Mouse (Mus musculus): ENCODE data around the gene Gm20388. TPM values are rescaled to one million over a fixed set of nuclear protein-coding genes. Genes with fewer than 3 reads are reported as not detected.

Gene Gm20388
- total RNA-seq, 2 experiments from 2014 or later: 1.3 to 8.5 TPM

DNA sequence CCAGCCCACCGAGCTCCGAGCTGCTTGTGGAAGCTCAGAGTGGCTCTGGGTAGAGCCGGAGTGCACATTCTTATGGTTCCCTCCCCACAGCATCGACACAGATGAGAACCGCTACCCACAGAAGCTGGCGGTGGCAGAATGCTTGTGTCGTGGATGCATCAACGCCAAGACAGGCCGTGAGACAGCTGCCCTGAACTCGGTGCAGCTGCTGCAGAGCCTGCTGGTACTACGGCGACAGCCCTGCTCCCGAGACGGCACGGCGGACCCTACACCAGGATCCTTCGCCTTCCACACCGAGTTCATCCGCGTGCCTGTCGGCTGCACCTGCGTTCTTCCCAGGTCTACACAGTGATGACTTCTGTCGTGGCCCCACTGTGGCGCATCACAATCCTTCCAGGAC is 2512.6 kb downstream of the Gm20388 start:
- peak in 1 of 2 experiments; percentile 15 for DNase-seq (ENCODE audit: low spot score in 2 of 2)

DNA sequence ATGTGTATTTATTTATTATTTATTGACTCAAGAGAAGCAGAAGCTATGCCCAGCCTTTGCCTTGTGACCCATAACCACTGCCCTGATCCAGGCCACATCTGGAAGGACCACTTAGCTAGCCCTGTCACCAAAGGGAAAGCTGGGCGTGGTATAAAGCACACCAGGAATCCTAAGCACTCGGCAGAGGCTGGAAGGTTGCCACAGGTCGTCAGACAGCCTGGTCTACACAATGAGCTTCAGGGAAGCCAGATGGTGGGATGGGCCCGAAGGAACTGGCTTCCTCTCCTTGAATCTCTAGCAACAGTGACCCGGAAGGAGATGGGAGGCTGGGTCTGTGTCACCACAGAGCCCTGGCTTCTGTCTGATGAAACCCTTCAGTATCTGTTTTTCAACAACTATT is 2513.0 kb downstream of the Gm20388 start:
- DNase-seq (ENCODE audit: low spot score in 2 of 2): peak in 1 of 2 experiments; percentile 21

DNA sequence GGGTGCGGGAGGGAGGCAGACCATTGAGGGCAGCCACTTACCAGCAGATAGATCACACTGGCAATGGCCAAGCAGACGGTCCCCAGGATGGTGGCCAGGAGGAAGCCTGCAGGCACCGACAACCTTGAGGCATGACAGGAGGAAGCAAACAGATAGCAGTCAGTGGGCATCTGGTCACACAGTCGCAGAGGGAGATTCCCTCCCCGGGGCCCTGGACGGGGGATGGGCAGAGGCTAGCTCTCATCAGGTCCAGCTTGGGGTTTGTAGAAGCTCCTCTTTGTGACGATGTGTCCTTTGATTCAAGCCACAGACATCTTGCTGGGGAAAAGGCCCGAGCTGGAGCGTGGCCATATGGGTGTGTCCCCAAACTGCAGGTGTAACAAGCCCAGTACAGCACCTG is 2515.5 kb downstream of the Gm20388 start:
- DNase-seq (ENCODE audit: low spot score in 2 of 2): no peak

DNA sequence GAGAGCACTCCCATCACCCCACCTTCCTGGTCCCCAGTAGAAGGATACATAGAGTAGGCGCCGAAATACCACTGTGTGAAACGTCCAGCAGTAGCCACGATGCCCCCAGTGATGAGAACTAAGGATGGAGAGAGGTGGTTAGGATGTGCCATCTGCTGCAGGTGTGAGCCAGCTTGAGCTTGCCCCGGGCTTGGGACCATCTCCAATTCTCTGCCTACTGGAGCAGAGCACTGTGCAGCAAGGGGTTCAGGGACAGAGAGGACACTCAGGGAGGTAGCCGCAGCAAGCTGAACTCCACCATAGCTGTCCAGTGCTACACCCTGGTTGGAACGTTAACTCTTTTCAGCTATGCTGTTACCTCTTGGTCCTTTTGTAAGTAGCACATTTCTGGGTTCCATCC is 2517.0 kb downstream of the Gm20388 start:
- DNase-seq (ENCODE audit: low spot score in 2 of 2): no peak

DNA sequence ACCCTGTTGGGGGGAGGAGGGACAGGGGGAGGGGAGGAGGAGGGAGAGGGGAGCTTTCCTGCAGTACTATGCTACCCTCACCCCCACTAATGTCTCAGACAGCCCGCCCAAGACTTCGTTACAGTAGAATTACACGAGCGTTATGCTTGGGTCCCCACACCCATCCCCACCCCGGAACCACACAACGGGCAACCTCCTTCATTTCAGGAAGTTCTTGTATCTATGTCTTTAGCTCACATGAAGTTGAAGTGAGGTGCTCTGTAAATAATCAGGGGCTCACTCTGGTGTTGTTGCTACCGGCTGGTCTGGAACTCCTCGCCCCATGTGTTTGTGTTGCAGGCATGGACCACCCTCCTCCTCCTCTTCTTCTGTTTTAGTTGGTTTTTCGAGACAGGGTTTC is 2517.5 kb downstream of the Gm20388 start:
- DNase-seq (ENCODE audit: low spot score in 2 of 2): no peak

DNA sequence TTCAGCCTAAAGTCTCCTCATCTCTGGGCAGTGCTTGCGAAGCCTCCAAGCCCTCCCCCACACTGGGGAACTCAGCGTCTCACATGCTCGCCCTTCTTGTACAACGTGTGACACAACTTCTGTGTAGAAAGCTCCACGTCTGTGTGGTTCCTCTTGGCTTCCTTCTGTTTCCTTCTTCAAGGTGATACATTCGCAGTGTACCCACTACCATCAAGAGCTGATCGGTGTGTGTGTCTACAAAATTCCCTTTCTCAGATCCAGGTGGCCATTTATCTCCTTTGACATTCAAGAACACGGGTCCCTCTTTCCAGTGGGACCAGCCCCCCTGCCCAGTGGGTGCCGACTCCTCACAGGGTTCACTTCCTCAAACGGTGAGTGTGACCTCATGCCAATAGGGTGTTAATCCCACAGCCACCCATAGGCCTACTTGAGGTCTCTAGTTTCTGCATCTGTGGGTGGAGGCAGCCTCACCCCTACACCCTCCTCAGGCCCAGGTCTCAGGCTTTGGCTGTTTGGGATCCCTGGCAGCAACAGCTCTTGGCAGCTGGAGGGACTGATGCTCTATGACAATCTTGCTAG is 2519.5 kb downstream of the Gm20388 start:
- no peak for DNase-seq (ENCODE audit: low spot score in 2 of 2)

DNA sequence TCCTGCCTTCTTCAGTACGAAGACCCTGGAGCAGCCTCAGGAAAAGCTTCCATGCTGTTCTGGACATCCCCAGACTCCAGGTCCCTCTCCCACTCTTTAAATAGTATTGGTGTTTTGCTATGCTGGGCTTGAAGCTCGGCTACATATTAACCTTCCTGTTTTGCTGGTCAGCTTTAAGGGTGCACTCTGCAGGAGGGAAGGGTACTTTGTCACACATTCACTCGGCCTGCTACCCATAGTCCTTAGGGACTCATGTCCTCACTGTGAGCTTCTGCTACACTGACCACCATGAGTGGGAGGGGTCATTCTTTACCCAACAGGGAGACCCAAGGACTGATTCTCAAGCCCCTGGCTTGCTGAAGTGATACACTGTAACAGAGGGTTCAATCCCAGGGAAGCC is 2520.0 kb downstream of the Gm20388 start:
- no peak for DNase-seq (ENCODE audit: low spot score in 2 of 2)

DNA sequence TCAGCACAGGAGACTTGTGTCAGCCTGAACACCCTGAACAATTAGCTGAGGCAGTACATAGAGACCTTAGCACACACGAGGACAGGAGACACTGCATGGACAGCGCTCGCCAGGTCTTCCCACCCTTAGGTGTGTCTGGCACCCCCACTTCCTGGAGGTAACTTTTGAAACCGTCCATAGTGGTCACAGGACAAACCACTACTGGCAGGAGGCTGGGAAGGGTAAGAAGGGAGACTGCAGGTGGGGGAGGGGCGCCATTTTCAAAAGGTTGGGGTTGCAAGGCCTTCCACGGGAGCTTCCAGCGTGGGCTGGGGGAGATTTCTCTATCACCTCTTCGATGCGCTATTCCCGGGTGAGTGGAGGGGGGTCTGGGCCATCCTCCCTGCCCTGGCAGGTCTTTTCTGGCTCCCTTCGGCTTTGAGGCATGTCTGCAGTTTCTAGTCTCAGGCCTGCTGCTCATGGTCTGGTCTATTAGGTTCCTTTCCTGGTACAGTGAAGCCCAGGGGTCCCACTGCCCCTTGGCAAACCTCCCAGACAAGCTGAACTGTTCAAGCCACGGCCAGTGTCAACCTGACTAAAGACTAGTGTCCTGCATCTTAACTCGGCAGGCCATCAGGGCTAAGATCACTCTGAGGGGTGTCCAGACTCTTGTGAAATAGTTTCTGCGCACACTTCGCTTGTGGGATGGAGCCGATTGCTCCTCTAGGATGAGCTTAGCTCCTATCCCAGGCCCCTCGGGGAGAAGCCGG is 2521.2 kb downstream of the Gm20388 start:
- no peak for DNase-seq (ENCODE audit: low spot score in 2 of 2)

DNA sequence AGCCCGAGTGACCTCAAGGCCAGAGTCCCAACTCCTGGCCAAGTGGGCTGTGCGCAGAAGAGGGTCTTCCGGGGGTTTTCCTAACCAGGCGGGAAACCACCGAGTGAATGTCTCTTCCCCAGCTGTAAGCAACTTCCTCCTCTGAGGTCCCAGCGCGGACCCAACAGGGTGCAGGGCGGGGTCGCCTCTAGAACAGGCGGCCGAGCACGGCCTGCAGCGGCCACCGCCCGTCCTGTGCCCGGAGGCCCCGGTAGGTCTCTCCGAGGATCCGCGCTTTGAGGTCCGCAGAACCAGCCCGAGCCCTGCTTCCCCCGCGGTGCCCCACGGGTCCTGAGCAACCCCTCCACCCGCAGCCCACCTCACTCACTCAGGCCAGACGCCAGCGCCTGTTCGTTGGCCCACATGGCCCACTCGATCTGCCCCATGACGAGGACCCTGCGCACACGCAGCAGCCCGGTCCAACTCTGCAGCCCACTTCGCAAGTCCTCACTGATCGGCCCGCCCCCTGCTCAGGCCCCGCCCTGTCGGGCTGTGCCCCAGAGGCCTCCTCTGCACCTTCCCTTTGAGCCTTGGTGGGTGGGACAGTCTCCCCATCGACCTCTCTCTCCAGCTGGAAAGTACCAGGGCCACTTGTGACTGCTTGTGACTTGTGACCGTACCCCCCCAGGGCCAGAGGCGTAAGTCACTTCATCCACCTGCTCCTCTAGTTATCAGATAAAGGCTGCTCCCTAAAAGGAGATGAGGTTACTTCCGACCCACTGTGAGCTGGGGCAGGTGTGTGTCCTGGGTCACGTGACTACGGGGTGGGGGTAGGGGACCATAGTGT is 2522.0 kb downstream of the Gm20388 start, which contains the start of gene Cyba:
Gene Cyba, minus strand, starts transcription at position 488 of the 826 bp plus-strand sequence.
- DNase-seq (ENCODE audit: low spot score in 2 of 2): peak; percentile 48 to 67

DNA sequence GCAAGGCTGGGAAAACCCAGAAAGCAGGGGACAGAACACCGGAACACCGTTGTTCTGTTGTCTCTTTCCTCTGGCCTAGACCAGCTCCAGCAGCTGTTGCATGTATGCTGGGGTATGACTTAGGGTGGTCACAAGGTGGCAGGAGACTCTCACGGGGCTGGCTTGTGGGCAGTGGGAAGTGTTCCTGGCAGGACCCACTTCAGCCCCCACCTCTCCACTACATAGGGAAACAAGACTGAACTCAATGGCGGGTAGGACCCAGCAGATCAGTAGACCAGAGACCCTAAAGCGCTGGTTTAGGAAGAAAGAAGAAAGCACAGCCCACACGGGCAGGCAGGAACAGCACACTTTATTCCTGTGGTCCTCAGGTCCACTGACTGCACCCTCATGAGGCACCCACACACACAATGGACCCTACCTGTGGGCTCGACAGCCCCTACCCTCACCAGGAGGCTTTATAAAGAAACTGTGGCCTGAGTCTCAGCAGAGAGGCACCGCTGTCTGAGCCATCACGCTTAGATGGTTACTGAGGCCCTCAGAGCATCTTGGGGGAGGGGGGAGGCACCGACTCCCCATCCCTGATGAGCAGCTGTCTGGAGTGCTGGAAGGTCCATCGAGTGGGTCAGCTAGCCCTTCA is 2522.7 kb downstream of the Gm20388 start:
- no peak for DNase-seq (ENCODE audit: low spot score in 2 of 2)

DNA sequence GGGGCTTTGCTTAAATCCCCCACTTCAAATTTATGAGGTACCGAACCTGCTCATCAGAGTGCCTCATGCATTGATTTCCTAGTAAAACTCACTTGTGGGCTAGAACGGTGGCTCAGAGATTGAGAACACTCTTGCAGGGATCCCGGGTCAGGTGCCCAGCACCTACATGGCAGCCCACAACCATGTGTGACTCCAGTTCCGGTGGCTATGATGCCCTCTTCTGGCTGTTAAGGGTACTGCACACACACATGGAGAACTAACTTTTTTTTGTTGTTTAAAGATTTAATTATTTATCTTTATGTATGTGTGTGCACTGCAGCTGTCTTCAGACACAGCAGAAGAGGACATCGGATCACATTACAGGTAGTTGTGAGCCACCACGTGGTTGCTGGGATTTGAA is 2524.7 kb downstream of the Gm20388 start:
- no peak for DNase-seq (ENCODE audit: low spot score in 2 of 2)

DNA sequence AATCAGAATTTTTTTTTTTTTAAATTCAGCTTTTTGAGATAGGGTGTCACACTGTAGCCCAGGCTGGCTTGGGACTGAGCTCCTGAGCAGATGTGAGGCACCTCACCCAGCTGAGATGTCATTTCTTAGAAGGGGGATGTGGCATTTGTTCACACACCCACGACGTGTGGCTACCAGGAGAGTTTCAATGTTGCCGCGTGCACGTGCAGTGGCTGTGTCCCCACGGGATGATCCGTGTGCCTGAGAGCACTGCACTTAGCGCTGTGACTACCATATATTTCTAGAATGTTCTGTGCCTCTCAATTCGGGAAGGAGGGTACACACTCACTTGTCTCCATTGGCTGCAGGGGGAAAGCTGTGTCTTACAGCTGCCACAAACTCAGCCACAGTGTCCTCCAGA is 2525.5 kb downstream of the Gm20388 start:
- DNase-seq (ENCODE audit: low spot score in 2 of 2): no peak

DNA sequence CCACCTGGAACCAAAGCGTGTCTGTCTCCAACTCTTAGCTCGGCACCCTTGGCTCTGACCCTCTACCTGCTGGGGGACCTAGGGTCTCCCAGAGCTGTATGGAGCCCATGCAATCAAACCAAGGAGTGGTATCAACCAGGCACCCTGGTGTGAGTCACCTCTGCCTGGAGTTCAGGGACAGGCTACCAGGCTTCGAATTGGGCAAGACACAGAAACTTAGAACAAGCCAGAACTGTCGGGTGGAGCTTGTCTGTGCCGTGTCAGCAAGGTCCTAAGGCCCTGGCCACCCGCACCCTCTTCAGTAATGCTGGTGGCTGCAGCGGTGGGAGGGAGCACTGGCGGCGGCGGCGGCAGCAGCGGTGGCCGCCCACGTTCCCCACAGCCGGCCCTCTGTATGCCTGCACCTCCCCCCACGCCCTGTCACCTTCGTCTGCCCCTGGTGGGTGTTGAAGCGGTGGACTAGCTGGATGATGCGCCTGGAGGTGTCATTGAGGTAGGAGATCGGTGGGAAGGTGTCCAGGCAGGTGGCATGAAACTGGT is 2526.0 kb downstream of the Gm20388 start:
- DNase-seq (ENCODE audit: low spot score in 2 of 2): no peak

DNA sequence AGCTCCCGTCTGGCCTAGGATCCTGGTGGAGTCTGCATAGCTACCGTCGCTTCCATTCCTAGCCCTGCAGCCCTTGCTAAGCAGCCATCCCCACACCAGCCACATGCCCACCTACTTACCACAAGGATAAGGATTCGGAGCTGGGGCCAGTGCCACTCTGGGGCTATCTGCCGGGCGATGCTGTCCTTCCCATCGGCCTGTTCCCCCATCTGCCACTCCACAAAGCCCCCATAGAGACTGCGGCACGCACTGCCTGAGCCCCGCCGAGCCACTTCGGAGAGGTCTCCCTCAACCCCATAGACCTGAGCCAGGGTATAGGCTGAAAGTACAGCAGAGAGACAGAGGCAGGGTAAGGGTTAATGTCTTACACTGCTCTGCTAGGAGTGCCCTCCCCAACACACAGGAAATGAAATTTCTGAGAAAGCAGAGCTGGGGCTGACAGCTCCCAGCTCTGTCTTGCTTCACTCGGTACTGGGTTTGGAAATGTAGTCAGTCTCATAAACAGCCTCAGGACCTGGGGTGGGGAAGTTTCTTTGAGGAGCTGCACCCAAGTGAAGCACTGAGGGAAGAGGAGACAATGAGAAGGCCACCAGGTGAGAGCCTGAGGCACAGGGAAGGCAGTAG is 2527.2 kb downstream of the Gm20388 start:
- no peak for DNase-seq (ENCODE audit: low spot score in 2 of 2)

DNA sequence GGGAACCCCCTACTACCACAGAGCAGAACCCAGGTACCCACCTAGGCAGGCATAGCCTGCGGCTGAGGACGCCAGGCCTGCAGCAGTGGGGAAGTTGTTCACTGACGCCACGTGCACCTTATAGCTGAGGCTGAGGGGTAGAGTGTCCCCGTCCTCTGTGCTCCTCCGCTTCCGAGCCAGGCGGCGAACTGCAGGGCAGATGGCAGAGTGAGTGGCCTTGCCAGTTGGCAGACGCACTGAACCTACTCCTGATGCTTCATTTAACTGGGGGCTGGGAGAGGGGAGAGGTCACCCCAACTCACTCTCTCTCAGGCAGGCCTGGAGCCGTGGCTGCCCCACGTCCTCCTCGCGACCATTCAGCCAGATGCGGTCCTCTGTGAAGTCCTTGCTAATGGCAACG is 2528.7 kb downstream of the Gm20388 start:
- no peak for DNase-seq (ENCODE audit: low spot score in 2 of 2)

DNA sequence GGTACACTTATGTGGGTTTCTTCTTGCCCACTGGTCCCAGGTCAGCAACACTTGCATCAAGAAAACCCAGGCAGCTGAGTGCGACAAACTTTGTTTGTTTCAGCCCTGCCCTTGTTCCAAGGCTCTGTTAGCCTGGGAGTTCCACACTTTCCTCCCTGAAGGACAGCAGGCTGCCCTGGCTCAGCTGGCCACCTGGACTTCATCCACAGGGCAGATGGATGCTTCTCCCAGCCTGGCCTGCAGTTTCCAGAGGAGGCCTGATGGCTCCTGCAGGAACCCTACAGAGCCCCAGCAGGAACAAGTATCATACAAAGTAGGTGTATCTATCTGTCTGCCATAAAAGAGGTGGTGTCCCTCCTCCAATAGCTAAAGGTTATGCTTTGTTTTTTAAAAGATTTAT is 2530.7 kb downstream of the Gm20388 start:
- no peak for DNase-seq (ENCODE audit: low spot score in 2 of 2)

DNA sequence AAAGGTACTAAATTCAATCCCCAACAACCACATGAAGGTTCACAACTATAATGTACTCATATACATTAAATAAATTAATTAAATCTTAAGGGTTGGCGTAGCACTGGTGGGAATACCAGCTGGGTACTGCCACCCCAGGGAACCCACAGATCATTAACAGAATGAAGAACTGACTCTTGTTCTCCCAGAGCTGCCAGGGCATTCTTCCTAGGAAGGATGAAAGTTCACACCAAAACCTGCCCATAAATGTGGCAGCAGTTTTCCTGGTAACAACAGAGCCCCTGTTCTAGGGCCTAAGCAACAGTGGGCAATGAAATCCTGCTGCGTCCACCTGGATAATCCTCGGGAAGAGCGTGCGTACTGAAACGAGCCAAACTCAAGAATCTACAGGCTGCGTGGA is 2531.7 kb downstream of the Gm20388 start:
- DNase-seq (ENCODE audit: low spot score in 2 of 2): no peak

DNA sequence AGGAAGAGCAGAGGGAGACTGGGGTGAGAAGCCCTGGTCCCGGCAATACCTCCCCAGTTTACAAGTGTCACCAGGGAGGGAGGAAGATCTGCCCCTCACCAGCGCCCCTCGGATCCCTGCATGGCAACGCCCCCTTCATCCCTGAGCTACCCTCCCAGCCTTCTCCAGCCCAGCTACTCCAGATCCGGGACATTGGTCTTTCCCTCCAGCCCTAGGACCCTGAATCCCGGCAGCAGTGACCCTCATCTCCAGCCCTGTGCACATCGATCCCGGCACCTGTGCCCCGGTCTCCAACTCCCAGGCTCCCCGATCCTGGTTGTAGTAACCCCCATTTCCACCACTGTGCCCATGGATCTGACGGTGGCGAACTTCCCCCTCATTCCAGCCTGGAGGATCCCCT is 2532.1 kb downstream of the Gm20388 start:
- DNase-seq (ENCODE audit: low spot score in 2 of 2): no peak

DNA sequence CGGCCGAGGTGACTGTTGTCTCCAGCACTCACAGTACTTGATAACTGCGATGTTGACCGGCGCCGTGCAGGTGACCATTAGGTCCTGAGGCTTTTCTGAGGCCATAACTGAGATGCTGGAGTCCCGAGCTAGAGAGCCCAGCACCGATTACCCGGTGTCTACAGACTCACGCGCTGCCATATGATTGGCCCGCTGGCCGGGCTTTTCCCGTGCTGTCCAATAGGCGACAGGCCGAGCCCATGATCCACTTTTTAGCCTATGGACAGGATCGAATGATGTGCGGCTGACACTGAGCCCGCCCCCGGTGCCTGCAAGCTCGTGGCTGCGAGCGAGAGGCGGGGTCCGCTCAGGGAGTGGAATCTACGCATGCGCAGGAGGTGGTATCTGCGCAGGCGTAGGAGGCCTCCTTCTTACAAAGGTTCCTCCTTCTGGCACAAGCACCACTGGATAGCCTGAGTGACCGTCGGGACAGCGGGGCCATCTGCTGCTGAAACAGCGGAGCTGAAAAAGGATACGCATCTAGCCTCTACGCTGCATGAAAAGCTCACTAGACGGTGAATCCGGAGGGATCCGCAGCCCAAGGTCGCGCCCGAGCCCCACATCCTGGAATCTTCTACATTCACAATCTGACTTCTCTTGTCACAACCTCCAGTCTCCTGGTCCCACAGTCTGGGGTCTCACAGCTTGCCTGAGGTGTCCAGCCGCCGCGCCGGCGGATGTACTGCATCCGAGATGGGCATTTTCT is 2532.8 kb downstream of the Gm20388 start, which contains the start of gene Mvd:
Gene Mvd, minus strand, starts transcription at position 161 of the 745 bp plus-strand sequence.
- DNase-seq (ENCODE audit: low spot score in 2 of 2): peak; percentile 93 to 95

Data from adrenal gland, adult 18-20 months (tissue).